Mouse (Mus musculus) heart, embryonic 15.5 days (tissue): Measurements from ENCODE around the gene Mat2b. TPM values are rescaled to one million over a fixed set of nuclear protein-coding genes. Genes with fewer than 3 reads are reported as not detected.

ENCODE experiments used
- ATAC-seq: fragments of 200-750 bp; cut with Nextera tagmentation; replicated peaks from 2 replicates; pipeline ENCODE4 v1.8.0; 2017; ENCODE audit warnings: low read depth, moderate TSS enrichment; ENCODE audit not compliant: insufficient number of reproducible peaks, insufficient read depth, low FRiP score
- H3K27ac ChIP-seq: fragments of 300-500 bp; sonication (generic); 2 replicates; pipeline ENCODE4 v1.5.1; 2015; ENCODE audit warnings: mild to moderate bottlenecking, inconsistent platforms
- H3K27me3 ChIP-seq: fragments of 300-500 bp; sonication (generic); 2 replicates; pipeline ENCODE4 v1.6.1; 2015; ENCODE audit warnings: inconsistent platforms
- H3K36me3 ChIP-seq: fragments of 300-500 bp; sonication (generic); 2 replicates; pipeline ENCODE4 v1.6.1; 2015; ENCODE audit warnings: mild to moderate bottlenecking, inconsistent platforms
- H3K4me1 ChIP-seq: fragments of 300-500 bp; sonication (generic); replicated peaks from 2 replicates; pipeline ENCODE4 v1.6.1; 2015; ENCODE audit warnings: inconsistent platforms
- H3K4me2 ChIP-seq: fragments of 300-500 bp; sonication (generic); 2 replicates; pipeline ENCODE4 v1.6.1; 2015; ENCODE audit warnings: inconsistent platforms, mild to moderate bottlenecking, moderate library complexity
- H3K4me3 ChIP-seq: fragments of 300-500 bp; sonication (generic); 2 replicates; pipeline ENCODE4 v1.5.1; 2015; ENCODE audit warnings: mild to moderate bottlenecking, inconsistent platforms
- H3K9ac ChIP-seq: fragments of 300-500 bp; sonication (generic); 2 replicates; pipeline ENCODE4 v1.6.1; 2015; ENCODE audit warnings: mild to moderate bottlenecking, inconsistent platforms
- H3K9me3 ChIP-seq: fragments of 300-500 bp; sonication (generic); replicated peaks from 2 replicates; pipeline ENCODE4 v1.6.1; 2016; ENCODE audit warnings: inconsistent platforms
- WGBS: fragments of 180-500 bp; shearing (Covaris S2); methylation state at CpG from one replicate; pipeline ENCODE4 v1.1.7; 2015; ENCODE audit warnings: mixed read lengths; 5-methylcytosine and 5-hydroxymethylcytosine counted together
- polyA plus RNA-seq: library from polyadenylated mRNA; unstranded; fragments of >200 nt; fragmentation: Nextera tagmentation; extraction: Ambion mirVana; gene quantifications from 2 replicates; pipeline ENCODE4 v1.2.1, GENCODE M21; 2015

Mat2b gene
- polyA plus RNA-seq, 1 experiment from 2014 or later, result 123 TPM

GRCm38 (mm10) chr11:40694311-40695087, 504 bp downstream of the Mat2b start:
- Histone ChIP-seq H3K4me2 (peak overlapping the region; percentile 79), H3K36me3 (no peaks in the 10 kb centered on the region), H3K9me3 (no peaks in the 10 kb centered on the region), H3K27ac (peak overlapping the region; percentile 96), H3K4me1 (peaks cover 22% of the 10 kb centered on the region), H3K27me3 (no peaks in the 10 kb centered on the region), H3K4me3 (peak overlapping the region; percentile 93), H3K9ac (peak overlapping the region; percentile 88)
- under 1% methylated on average over 31 of the region's 31 CpGs for WGBS
- peak; percentile 40; the same call in 1 of the 2 replicates for ATAC-seq

- Histone ChIP-seq H3K9me3 (no peaks in the 10 kb centered on the region), H3K4me1 (peaks cover 22% of the 10 kb centered on the region), H3K27me3 (no peaks in the 10 kb centered on the region), H3K9ac (peak overlapping the region; percentile 88), H3K4me3 (peak overlapping the region; percentile 93), H3K27ac (peak overlapping the region; percentile 96), H3K4me2 (peak overlapping the region; percentile 79), H3K36me3 (no peaks in the 10 kb centered on the region)
- WGBS, result under 1% methylated on average over 16 of the region's 16 CpGs
- ATAC-seq, result no peak
Observed at GRCm38 (mm10) chr11:40693366-40693951, 1.5 kb downstream of the Mat2b start.

- Histone ChIP-seq H3K9ac (peak overlapping the region; percentile 88), H3K27me3 (no peaks in the 10 kb centered on the region), H3K27ac (peak overlapping the region; percentile 96), H3K4me2 (peak overlapping the region; percentile 79), H3K36me3 (no peaks in the 10 kb centered on the region), H3K4me1 (peaks cover 22% of the 10 kb centered on the region), H3K9me3 (no peaks in the 10 kb centered on the region), H3K4me3 (peak overlapping the region; percentile 93)
- peak; percentile 93 for ATAC-seq
- under 1% methylated on average over 36 of the region's 36 CpGs for WGBS
Observed at GRCm38 (mm10) chr11:40692511-40693365, 2.3 kb downstream of the Mat2b start.

- Histone ChIP-seq H3K9me3 (no peaks in the 10 kb centered on the region), H3K4me3 (peak overlapping the region; percentile 93), H3K27ac (peak overlapping the region; percentile 96), H3K4me2 (peak overlapping the region; percentile 79), H3K9ac (peak overlapping the region; percentile 88), H3K27me3 (no peaks in the 10 kb centered on the region), H3K36me3 (peaks cover 5% of the 10 kb centered on the region), H3K4me1 (peaks cover 22% of the 10 kb centered on the region)
- 0% methylated on average over 28 of the region's 28 CpGs for WGBS
- peak; percentile 61 for ATAC-seq
Observed at GRCm38 (mm10) chr11:40692101-40692509, 2.9 kb downstream of the Mat2b start.

GRCm38 (mm10) chr11:40690444-40691127, 4.4 kb downstream of the Mat2b start:
- H3K27me3 ChIP-seq, result no peaks in the 10 kb centered on the region
- peak overlapping the region; percentile 79 for H3K4me2 ChIP-seq
- H3K9ac ChIP-seq, result peak overlapping the region; percentile 88
- ATAC-seq, result peak; percentile 16; the same call in 1 of the 2 replicates
- H3K4me1 ChIP-seq, result peaks cover 22% of the 10 kb centered on the region
- 24% methylated on average over 5 of the region's 5 CpGs for WGBS
- H3K36me3 ChIP-seq, result peaks cover 12% of the 10 kb centered on the region
- no peaks in the 10 kb centered on the region for H3K9me3 ChIP-seq
- H3K27ac ChIP-seq, result peak overlapping the region; percentile 96
- H3K4me3 ChIP-seq, result peak overlapping the region; percentile 93

GRCm38 (mm10) chr11:40683295-40683694, 11.7 kb downstream of the Mat2b start:
- peaks cover 77% of the 10 kb centered on the region for H3K36me3 ChIP-seq
- no peaks in the 10 kb centered on the region for H3K4me1 ChIP-seq
- H3K27ac ChIP-seq, result no peak overlapping the region
- no peak for ATAC-seq
- no peak overlapping the region for H3K9ac ChIP-seq
- WGBS, result 75% methylated on average over 3 of the region's 3 CpGs
- H3K4me3 ChIP-seq, result no peak overlapping the region
- H3K9me3 ChIP-seq, result no peaks in the 10 kb centered on the region
- H3K4me2 ChIP-seq, result no peak overlapping the region
- H3K27me3 ChIP-seq, result no peaks in the 10 kb centered on the region

- ATAC-seq, result no peak
- Histone ChIP-seq H3K27me3 (no peaks in the 10 kb centered on the region), H3K4me3 (no peak overlapping the region), H3K27ac (no peak overlapping the region), H3K9me3 (no peaks in the 10 kb centered on the region), H3K9ac (no peak overlapping the region), H3K36me3 (peaks cover 83% of the 10 kb centered on the region), H3K4me1 (no peaks in the 10 kb centered on the region), H3K4me2 (no peak overlapping the region)
- 87% methylated on average over 3 of the region's 3 CpGs for WGBS
Observed at GRCm38 (mm10) chr11:40682456-40682855, 12.5 kb downstream of the Mat2b start.

GRCm38 (mm10) chr11:40677169-40677568, 17.8 kb downstream of the Mat2b start:
- ATAC-seq, result no peak
- Histone ChIP-seq H3K4me1 (no peaks in the 10 kb centered on the region), H3K36me3 (peaks cover 52% of the 10 kb centered on the region)

GRCm38 (mm10) chr11:40675014-40675730, 19.8 kb downstream of the Mat2b start:
- no peak for ATAC-seq
- Histone ChIP-seq H3K36me3 (peaks cover 34% of the 10 kb centered on the region), H3K4me2 (no peak overlapping the region), H3K27ac (no peak overlapping the region), H3K27me3 (no peaks in the 10 kb centered on the region), H3K4me1 (no peaks in the 10 kb centered on the region), H3K4me3 (no peak overlapping the region), H3K9ac (no peak overlapping the region), H3K9me3 (no peaks in the 10 kb centered on the region)
- 53% methylated on average over 4 of the region's 4 CpGs for WGBS

More at GRCm38 (mm10) chr11:40677169-40677568, 17.8 kb downstream of the Mat2b start:
- Histone ChIP-seq H3K27ac (no peak overlapping the region), H3K9me3 (no peaks in the 10 kb centered on the region), H3K4me2 (no peak overlapping the region), H3K4me3 (no peak overlapping the region), H3K9ac (no peak overlapping the region), H3K27me3 (no peaks in the 10 kb centered on the region)
- 95% methylated on average over 1 of the region's 1 CpGs for WGBS

- H3K9me3 ChIP-seq, result no peaks in the 10 kb centered on the region
- 79% methylated on average over 8 of the region's 8 CpGs for WGBS
- no peak for ATAC-seq
Observed at GRCm38 (mm10) chr11:40649726-40650445, 45.1 kb downstream of the Mat2b start.

More at GRCm38 (mm10) chr11:40649726-40650445, 45.1 kb downstream of the Mat2b start:
- Histone ChIP-seq H3K27me3 (no peaks in the 10 kb centered on the region), H3K4me3 (no peak overlapping the region), H3K4me1 (no peaks in the 10 kb centered on the region), H3K27ac (no peak overlapping the region), H3K4me2 (no peak overlapping the region), H3K36me3 (no peaks in the 10 kb centered on the region), H3K9ac (no peak overlapping the region)
